Mouse (Mus musculus) intestine, postnatal 0 days (tissue): ENCODE results near the gene Trim27. TPM values are rescaled to one million over a fixed set of nuclear protein-coding genes. Genes with fewer than 3 reads are reported as not detected.

Source experiments
- ATAC-seq: fragments of 200-750 bp; cut with Nextera tagmentation; 2 replicates; pipeline ENCODE4 v1.8.0; 2017; ENCODE audit warnings: mild to moderate bottlenecking, moderate TSS enrichment, moderate library complexity
- H3K27ac ChIP-seq: fragments of 300-500 bp; sonication (generic); 2 replicates; pipeline ENCODE4 v1.5.1; 2014; ENCODE audit warnings: mild to moderate bottlenecking, low read depth, low read length, moderate library complexity
- H3K27me3 ChIP-seq: fragments of 300-500 bp; sonication (generic); replicated peaks from 2 replicates; pipeline ENCODE4 v1.6.1; 2014; ENCODE audit warnings: low read length, mixed read lengths; ENCODE audit not compliant: control insufficient read depth, insufficient read depth
- H3K36me3 ChIP-seq: fragments of 300-500 bp; sonication (generic); 2 replicates; pipeline ENCODE4 v1.6.1; 2014; ENCODE audit warnings: mild to moderate bottlenecking, moderate library complexity; ENCODE audit not compliant: control insufficient read depth, insufficient read depth
- H3K4me1 ChIP-seq: fragments of 300-500 bp; sonication (generic); replicated peaks from 2 replicates; pipeline ENCODE4 v1.6.1; 2014; ENCODE audit warnings: antibody characterized with exemption, low read length, mixed read lengths; ENCODE audit not compliant: control insufficient read depth, insufficient read depth
- H3K4me2 ChIP-seq: fragments of 300-500 bp; sonication (generic); replicated peaks from 2 replicates; pipeline ENCODE4 v1.6.1; 2014; ENCODE audit warnings: low read depth, mild to moderate bottlenecking, moderate library complexity
- H3K4me3 ChIP-seq: fragments of 300-500 bp; sonication (generic); 2 replicates; pipeline ENCODE4 v1.5.1; 2014; ENCODE audit warnings: low read depth, low read length
- H3K9ac ChIP-seq: fragments of 300-500 bp; sonication (generic); 2 replicates; pipeline ENCODE4 v1.6.1; 2014; ENCODE audit warnings: mild to moderate bottlenecking, low read depth, low read length
- H3K9me3 ChIP-seq: fragments of 300-500 bp; sonication (generic); 2 replicates; pipeline ENCODE4 v1.6.1; 2016; ENCODE audit warnings: mixed run types; ENCODE audit not compliant: control insufficient read depth
- CTCF ChIP-seq: sonication (generic); IDR thresholded peaks from 2 replicates; pipeline ENCODE4 v1.5.1; 2016; ENCODE audit warnings: low read depth, mild to moderate bottlenecking, control low read depth, antibody characterized with exemption, moderate library complexity
- WGBS: fragments of 180-500 bp; shearing (Covaris S2); extraction: QIAGEN DNeasy Blood & Tissue Kit; methylation state at CpG from one replicate; pipeline ENCODE4 v1.1.7; 2014; 5-methylcytosine and 5-hydroxymethylcytosine counted together
- polyA plus RNA-seq: library from polyadenylated mRNA; unstranded; fragments of >200 nt; fragmentation: Nextera tagmentation; extraction: Ambion mirVana; gene quantifications from 2 replicates; pipeline ENCODE4 v1.2.1, GENCODE M21; 2015

Trim27 gene
- polyA plus RNA-seq, 1 experiment from 2014 or later: 53.2 TPM

- no peaks in the 10 kb centered on the region for H3K27me3 ChIP-seq
- ATAC-seq: peak; percentile 44; the same call in 1 of the 2 replicates
- H3K9ac ChIP-seq: peak overlapping the region; percentile 50
- peak overlapping the region; percentile 64 for H3K4me2 ChIP-seq
- H3K36me3 ChIP-seq: peaks cover under 1% of the 10 kb centered on the region; the same call in 1 of the 2 replicates
- 0 out of 2 replicates have a peak, but pooled peaks cover 4% of the 10 kb centered on the region for H3K9me3 ChIP-seq
- TF ChIP-seq CTCF: no peak
- WGBS: 3% methylated on average over 17 of the region's 17 CpGs
- H3K27ac ChIP-seq: peak overlapping the region; percentile 51
- H3K4me3 ChIP-seq: peak overlapping the region; percentile 67
- no peaks in the 10 kb centered on the region; the same call in 1 of the 2 replicates for H3K4me1 ChIP-seq
Observed at GRCm38 (mm10) chr13:21199046-21200028, 20.1 kb downstream of the Trim27 start.

- no peaks in the 10 kb centered on the region for H3K27me3 ChIP-seq
- H3K27ac ChIP-seq: peak overlapping the region; percentile 51
- ATAC-seq: peak; percentile 89
- no peaks in the 10 kb centered on the region for H3K4me1 ChIP-seq
- peak overlapping the region; percentile 50 for H3K9ac ChIP-seq
- H3K4me2 ChIP-seq: peak overlapping the region; percentile 64
- peak; percentile 97 for TF ChIP-seq CTCF
- H3K4me3 ChIP-seq: peak overlapping the region; percentile 67
- WGBS: 4% methylated on average over 48 of the region's 48 CpGs
- no peaks in the 10 kb centered on the region for H3K36me3 ChIP-seq
- 0 out of 2 replicates have a peak, but pooled peaks cover 4% of the 10 kb centered on the region for H3K9me3 ChIP-seq
Observed at GRCm38 (mm10) chr13:21200043-21200999, 21.1 kb downstream of the Trim27 start.

- no peaks in the 10 kb centered on the region for H3K36me3 ChIP-seq
- no peak overlapping the region for H3K27ac ChIP-seq
- no peaks in the 10 kb centered on the region for H3K4me1 ChIP-seq
- peak overlapping the region; percentile 22 for H3K4me3 ChIP-seq
- 4% methylated on average over 20 of the region's 20 CpGs for WGBS
- peak; percentile 54 for ATAC-seq
- no peaks in the 10 kb centered on the region for H3K27me3 ChIP-seq
- no peak overlapping the region for H3K9ac ChIP-seq
- no peaks in the 10 kb centered on the region for H3K9me3 ChIP-seq
- H3K4me2 ChIP-seq: peak overlapping the region; percentile 54
- TF ChIP-seq CTCF: no peak
Observed at GRCm38 (mm10) chr13:21215275-21215983, 36.2 kb downstream of the Trim27 start.

- Histone ChIP-seq H3K27ac (no peak overlapping the region), H3K9ac (no peak overlapping the region), H3K27me3 (no peaks in the 10 kb centered on the region), H3K4me2 (no peak overlapping the region), H3K36me3 (no peaks in the 10 kb centered on the region), H3K4me3 (no peak overlapping the region), H3K4me1 (no peaks in the 10 kb centered on the region), H3K9me3 (no peaks in the 10 kb centered on the region)
- 57% methylated on average over 1 of the region's 1 CpGs for WGBS
- no peak for ATAC-seq
- no peak for TF ChIP-seq CTCF
Observed at GRCm38 (mm10) chr13:21216781-21217180, 37.5 kb downstream of the Trim27 start.

- Histone ChIP-seq H3K9me3 (no peaks in the 10 kb centered on the region), H3K27me3 (no peaks in the 10 kb centered on the region), H3K4me2 (peak overlapping the region; percentile 82), H3K4me1 (no peaks in the 10 kb centered on the region), H3K36me3 (no peaks in the 10 kb centered on the region), H3K27ac (peak overlapping the region; percentile 28; the same call in 1 of the 2 replicates), H3K9ac (0 out of 2 replicates have a peak overlapping the region, but pooled peaks have one; percentile 26), H3K4me3 (peak overlapping the region; percentile 58)
- WGBS: 7% methylated on average over 20 of the region's 20 CpGs
- ATAC-seq: peak; percentile 55; the same call in 1 of the 2 replicates
- no peak for TF ChIP-seq CTCF
Observed at GRCm38 (mm10) chr13:21221656-21222462, 42.6 kb downstream of the Trim27 start.
